Mouse (Mus musculus) ES-Bruce4 (cell line): Measurements from ENCODE around the gene Calhm5.

ENCODE experiments used
- CTCF ChIP-seq: IDR thresholded peaks from one replicate; pipeline ENCODE4 v1.8.1; 2011; ENCODE audit warnings: low read depth, low read length
- EP300 ChIP-seq: IDR thresholded peaks from 2 replicates; pipeline ENCODE4 v1.6.1; 2011; ENCODE audit warnings: low read depth, low read length; ENCODE audit not compliant: insufficient read depth
- POLR2A ChIP-seq: IDR thresholded peaks from one replicate; pipeline ENCODE4 v1.8.1; 2011; ENCODE audit warnings: low read length; ENCODE audit not compliant: insufficient read depth

DNA sequence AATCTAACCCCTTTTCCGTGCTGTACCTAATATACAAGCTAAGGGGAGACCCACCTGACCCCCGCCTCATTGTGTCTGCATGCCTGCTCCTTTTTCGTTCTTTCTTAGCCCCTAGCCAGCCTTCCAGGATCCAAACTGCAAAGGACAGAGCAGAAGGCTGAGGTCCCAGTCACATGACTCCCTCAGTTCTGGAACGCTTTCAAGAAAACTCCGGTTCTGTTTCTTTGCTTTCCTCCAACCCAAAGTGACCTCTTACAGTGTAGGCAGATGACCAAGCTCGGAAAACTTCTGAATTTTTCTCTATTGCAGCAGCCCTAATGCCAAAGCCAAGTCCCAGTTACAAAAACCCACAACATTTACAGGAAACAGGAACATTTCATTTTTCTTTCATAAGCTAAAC lies 32.1 kb upstream of the Calhm5 start:
- TF ChIP-seq CTCF (no peak), EP300 (no peak), POLR2A (no peak)
